Mouse (Mus musculus) CD4-positive, CD25-positive, alpha-beta regulatory T cell, adult 2 months (primary cell): ENCODE measurements at regions not wholly inside any gene's neighbourhood (a gene's known extent, or its start where the extent isn't known, plus 50 kb on each side); places are given as distances from the start of the nearest gene placed in this dataset.
"Not testable (repeated sequence)": the region's sequence is repeated elsewhere in the genome, so short reads cannot be mapped to it uniquely, and the experiment has no call there.

Source experiments
- DNase-seq: peaks from one replicate; pipeline ENCODE4 v3.0.0-alpha.2; 2012; ENCODE audit warnings: low read depth, low spot score

DNA sequence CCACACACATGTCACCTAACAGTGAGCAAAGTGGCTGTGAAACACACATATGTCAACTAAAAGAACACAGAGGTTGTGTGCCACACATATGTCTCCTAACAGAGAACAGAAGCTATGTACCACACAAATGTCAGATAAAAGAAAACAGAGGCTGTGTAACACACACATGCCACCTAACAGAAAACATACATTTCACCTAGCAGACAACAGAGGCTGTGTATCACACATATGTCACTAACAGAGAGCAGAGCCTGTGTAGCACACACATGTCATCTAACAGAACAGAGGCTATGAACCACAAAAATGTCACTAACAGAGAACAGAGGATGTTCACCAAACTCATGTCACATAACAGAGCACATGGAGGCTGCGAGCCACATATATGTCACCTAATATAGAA is 103.6 kb upstream of the Thrb start:
- no peak for DNase-seq

DNA sequence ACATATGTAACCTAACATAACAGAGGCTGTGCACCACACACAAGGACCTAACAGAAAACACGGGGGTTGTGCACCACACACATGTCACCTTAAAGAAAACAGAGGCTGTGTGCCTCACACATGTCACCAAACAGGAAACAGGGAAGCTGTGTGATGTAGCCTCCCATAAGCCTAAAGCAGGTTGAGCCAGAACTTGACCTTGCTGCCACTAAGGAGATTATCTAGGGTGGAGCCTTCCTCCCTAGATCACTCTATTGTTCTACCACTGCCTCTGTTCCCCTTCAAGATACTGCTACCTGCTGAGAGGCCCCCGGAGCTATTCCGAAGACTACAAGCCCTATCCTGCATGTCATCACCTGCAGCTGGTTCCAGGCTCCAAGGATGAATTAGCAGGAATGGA is 100.1 kb upstream of the Thrb start:
- DNase-seq: not testable (repeated sequence)

DNA sequence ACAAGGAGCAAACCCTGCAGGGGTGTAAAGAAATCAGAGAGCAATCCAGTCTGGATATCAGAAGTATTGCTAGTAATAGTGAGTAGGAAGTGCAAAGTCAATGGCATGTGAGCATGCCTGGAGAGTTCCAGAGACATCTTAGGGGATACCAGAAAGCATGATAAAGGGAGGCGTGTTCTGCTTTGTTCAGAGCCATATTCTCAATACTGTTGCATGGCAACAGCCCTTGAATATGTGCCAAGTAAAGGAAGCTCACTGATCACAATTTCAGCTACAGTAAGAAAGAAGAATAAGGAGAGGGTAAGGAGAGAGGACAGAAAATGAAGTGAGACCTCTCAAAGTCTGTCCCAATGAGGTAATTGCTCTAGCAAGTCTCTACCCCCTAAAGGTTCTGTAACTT is 92.1 kb upstream of the Thrb start:
- DNase-seq: no peak

DNA sequence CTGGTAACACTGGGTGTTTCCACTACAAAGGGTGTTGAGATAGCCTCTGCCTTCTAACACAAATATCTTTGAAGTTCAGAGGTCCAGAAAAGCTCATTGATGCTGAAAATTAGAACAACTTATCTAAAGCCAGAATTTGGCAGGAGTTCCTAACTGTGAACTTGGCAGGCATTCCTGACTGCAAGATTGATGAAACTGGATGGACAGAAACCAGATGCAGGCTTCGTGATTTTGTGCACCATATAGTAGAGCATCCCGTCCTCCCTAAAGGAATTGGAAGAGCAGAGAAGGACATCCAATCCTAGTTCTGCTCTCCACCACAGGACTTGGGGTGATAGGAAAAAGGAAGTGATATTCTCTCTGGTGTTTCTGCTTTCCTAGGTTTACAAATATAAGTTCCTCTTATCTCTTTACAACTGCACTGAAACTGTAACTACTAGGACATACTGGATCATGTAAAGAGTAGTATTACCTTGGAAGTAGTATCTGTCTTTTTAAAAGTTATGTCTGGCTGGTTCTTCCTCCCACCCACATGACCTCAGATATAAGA is 90.9 kb upstream of the Thrb start:
- DNase-seq: no peak

DNA sequence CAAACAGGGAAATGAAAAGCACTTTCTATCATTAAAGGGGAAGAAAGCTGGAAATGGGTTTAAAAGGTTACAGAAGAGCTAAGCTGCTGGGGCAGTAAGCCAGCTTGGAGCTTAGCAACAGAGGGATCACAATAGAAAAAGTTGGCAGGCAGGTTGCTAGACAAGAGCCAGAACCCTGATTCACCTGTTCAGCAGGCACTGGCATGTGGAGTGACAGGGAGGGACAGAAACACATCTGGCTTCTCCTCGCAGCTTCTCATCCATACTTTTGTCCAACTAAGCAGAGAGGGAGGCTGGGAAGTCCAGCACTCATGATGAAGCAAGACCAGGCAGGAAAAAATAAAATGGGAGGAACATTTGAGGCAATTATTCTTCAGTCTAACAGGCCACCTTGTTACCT is 81.3 kb upstream of the Thrb start:
- no peak for DNase-seq

DNA sequence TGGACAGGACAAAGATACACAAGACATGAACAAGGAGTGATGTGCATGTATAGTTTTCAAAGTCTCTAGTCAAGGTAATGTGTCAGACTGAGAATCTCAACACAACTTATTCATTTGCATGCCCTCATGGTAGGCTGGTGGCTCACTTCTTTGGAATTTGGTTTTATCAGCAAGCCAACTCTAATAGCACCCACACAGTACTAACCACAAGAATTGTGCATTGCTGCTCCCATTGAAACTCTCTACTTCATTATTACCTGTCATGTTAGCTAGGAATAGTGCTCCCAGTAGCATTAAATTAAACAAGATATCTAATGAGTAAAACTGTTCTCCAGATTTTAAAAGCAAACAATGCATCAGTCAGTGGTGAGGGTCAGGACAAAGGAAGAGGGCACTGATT is 70.5 kb upstream of the Thrb start:
- DNase-seq: no peak

DNA sequence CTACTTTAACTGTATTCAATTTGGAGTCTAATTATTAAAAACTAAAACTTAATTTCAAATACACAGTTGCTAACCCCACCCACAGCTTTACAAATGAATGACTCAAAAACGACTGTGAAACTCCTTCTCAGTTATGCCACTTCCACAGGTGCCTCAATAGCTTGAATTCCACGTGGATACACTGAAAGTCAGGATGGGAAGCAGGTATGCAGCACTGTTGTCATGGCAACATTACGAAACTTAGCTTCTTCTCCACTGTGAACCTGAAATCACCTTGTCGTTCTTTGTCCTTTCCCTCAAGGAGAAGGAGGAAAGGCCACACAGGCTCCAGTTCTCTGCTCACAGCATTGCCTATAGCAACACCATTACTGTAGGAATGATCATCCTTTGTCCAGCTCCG is 60.5 kb upstream of the Thrb start:
- DNase-seq: no peak

DNA sequence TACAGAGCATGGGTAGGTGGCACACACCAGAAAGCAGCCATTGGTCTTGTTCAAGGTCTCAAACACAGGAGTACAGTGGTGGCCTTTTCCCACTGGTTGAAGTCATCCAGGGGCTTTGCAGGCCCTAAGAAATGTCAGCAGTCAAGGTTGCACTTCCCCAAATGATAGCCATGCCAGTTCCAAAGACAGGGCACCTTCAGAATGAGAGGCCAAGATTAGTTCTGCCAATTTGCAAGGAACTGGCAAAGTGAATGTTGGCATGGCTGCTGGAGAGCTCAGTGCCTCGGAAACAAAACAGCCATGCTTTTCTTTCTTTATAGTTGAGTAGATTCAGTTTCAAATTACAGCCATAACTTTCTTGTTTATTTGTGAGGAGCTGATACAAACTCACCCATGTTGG is 57.7 kb upstream of the Thrb start:
- no peak for DNase-seq

DNA sequence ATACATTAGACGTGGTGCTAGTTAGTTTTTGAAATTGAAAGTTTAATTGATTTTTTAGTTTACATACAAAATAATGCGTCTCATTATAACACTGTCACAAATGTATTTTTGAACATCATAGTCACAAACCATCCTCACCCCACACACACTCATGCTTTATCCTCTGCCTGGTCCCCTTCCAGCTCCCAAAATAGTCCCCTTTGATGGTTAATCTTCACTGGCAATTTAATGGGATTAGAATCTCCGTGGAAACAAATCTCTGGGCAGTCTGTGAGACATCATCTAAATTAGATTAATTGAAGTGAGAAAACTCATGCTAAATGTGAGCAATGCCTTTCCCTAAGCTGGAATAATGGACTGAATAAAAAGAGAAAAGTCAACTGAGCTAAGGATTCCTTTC is 54.0 kb upstream of the Thrb start:
- DNase-seq: no peak

DNA sequence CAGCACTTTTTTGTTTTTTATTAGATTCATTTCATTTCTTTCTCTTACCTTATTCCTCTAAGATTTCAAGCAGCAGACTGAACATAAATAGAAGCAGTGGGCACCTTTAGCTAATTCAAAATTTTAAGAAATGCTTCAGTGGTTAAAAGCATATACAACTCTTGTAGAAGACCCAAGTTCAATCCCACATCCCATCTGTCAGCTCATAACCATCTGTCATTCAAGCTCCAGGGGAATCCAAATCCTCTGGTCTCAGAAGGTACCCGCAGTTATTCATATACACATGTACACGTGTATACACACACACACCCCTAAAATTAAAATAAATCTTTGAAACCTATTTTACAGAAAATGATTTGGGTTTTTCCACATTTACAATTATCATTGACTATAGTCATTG is 52.9 kb upstream of the Thrb start:
- no peak for DNase-seq
